Mouse (Mus musculus): ENCODE results near the gene Ssna1.

GRCm38 (mm10) chr2:25265897-25266656, 6.2 kb downstream of the Ssna1 start:
- TF ChIP-seq MAX (IDR thresholded peaks at IDR 0.05) (no peak), FOSL1 (IDR thresholded peaks at IDR 0.05; ENCODE audit: insufficient read depth, low read length, poor library complexity, severe bottlenecking) (no peak), CTCF (IDR thresholded peaks at IDR 0.05; ENCODE audit: control insufficient read depth, insufficient read depth, insufficient read length) (no peak), USF1 (IDR thresholded peaks at IDR 0.05; ENCODE audit: low read depth) (no peak)

All from C2C12 (cell line).